Mouse (Mus musculus): ENCODE data around the gene Enthd1.
"Not testable (repeated sequence)": the region's sequence is repeated elsewhere in the genome, so short reads cannot be mapped to it uniquely, and the experiment has no call there.

The Enthd1 gene

DNA sequence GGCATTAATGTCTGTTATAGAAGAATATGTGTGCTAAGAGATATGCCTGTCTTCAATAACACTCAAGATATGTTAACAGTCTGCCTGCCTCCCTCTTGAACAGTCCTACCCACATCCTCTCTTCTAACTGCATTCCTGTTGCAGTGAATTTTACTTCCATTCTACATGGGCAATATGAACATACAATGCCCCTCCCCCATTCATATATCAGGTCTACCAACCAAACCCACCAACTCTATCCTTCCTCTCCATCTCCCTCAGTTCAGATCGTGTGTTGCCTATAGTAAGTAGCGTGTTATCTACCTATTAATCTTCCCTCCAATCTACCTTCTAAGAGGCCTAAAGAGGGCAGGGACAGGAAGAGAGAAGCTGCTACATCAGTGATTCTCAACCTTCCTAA is 26.9 kb downstream of the Enthd1 start:
- no peak for DNase-seq (ENCODE audit: low spot score)

DNA sequence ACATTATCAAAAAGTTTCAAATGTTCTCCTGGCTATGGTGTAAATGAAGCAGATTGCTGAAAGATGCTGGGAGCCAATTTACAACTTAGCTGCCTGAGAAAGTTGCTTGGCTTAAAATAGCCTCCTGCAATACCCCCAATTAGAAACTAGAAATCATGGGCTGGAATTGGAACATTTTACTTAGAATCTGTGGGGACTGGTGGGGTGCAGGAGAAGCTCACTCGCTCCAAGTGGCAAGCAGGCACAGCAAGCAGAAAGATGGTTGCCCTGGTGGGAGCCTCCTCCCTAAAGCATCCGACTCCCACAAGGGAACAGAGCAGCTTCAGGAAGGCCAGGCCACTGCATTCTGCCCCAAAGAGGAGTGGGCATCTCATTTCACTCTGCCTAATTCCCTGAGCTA is 28.9 kb downstream of the Enthd1 start:
- DNase-seq (ENCODE audit: low spot score), result no peak

DNA sequence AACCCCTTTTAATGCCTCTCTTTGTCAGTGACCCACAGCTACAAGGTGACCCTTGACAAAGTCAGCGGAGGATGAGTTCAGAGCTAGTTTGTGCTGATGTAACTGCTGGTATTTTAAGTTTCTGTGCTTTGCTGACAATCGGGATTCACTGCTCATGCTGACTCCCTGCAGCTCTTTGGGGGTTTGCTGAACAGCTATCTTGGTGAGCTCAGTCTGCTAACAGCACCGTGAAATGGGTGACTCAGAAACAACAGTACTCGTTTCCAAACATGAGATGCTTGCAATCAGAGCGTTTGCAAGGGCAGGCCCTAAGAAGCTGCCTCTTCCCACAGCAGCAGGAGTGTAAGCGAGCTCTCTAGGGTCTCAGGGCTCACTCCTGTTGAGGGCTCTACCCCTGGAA is 31.7 kb downstream of the Enthd1 start:
- DNase-seq (ENCODE audit: low spot score), result no peak

DNA sequence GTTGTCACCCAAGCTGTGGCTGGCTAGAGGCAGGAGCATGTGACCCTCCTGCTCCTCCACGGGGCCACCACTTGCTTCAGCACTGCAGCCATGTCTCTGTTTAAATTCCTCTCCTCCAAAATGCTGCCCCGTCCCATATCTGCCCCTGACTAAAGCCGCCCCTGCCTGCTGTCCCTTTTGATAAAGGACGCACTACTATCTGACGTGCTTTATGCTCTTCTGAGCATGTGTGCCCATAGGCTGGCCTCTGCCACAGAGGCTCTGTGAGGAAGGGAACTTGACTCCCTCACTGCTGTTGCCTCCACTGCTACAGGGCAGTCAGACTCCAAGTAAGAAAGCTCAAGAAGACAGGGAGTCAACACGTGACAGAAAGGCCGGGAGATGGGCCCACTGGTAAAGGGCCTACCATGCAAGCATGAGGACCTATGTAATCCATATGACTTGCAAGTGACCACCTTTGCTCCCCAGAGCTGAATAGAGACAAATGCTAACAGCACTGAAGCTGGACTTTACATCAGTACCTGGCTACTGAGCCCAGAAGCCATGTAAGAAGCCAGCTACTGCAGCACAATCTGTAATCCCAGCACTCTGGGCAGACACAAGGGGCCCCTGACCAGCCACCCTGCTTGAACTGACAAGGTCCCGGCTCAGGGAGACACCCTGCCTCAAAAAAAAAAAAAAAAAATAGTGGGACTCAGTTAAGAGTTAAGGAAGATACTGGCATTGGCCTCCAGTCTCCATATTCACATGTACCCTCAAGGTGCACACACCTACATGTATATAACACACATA is 32.5 kb downstream of the Enthd1 start:
- DNase-seq (ENCODE audit: low spot score), result peak; percentile 28

DNA sequence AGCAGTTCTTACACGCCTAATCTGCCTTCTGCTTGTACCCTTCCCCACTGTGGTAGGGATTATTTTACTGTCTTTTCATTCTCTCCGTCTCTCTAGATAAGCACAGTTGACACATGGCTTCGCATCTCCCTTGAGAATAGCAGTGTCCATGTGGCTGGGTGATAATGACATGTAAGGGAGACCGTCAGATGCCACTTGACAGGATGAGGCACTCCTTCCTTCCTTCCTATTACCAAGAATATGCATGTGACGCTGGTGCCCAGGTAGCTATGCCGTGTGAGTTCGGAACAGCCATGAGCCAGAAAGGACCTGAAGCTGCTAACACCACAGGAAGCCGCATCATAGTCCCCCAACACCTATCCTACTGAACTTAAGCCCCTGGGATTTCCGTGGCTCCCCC is 33.9 kb downstream of the Enthd1 start:
- no peak for DNase-seq (ENCODE audit: low spot score)

DNA sequence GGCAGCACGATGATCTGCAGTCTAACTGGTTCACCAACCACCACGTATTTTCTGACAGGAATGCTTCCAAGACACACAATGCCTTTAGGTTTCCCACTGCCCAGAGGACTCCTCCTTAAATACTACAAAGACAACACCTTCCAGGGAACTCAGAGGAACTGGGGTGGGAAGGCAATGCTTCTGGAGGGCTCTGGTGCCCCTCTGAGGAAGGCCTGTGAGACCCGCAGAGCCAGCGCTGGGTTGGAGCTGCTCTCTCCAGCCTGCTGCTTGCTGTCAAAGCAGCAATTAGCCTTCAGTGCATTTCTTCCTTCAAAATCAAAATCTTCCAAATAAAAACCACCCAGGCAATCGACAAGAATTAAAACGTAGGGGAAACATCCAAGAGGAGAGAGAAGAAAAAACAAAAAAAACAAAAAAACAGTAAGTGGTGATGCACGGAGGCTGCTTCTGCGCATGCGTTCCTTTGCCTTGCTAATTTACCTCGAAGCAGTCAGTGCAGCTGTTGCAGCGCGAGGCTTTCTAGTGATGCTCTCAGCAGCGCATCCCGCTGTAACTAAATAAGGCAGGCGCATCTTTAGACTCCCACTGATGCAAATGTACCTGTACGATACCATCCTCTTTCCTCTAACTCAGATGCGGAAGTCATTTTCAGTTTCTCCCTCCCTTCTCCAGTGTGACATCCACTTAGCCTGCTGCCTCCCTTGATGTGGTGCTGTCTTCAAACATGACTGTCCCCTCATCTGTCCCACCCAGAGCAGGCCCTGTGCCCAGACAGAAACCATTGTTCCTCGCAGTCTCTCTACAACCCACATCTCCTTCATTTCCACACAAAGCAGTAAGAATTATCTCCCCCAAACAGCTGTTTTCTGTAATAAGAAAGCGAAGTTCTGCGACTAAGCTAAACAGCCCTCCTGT is 34.7 kb downstream of the Enthd1 start:
- no peak for DNase-seq (ENCODE audit: low spot score)

DNA sequence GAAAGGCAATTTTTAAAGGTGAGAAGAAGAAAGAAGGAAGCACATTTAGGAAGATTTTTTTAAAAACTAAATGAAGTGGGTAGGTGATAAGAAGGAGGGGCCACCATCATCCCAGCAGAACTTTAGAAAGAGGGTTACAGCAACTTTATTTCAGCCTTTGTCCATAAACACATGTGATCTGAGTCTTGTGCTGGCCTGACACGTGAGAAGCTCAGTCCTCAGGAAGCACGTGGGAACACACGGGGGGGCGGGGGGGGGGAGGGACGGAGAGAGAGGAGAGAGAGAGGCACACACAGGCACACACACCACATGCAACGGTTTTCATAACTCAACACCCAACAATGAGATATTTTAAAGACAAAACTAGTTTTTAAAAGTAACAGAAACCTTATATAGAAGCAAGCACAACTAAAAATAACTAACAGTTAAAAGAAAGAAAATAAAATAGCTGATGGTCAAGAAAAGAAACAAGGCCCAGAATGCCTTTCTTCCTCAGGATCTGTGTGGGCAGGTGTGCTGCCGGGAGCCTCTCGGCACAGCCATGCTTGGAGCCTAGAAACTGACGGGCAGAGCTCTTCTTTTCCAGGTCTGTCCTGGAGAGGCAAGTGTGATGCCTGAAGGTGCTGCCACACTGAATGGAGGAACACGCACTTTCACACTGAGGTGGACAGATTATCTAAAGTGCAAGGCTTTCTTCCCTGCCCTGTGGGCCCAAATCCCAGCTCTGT is 43.1 kb downstream of the Enthd1 start:
- DNase-seq (ENCODE audit: low spot score), result no peak

DNA sequence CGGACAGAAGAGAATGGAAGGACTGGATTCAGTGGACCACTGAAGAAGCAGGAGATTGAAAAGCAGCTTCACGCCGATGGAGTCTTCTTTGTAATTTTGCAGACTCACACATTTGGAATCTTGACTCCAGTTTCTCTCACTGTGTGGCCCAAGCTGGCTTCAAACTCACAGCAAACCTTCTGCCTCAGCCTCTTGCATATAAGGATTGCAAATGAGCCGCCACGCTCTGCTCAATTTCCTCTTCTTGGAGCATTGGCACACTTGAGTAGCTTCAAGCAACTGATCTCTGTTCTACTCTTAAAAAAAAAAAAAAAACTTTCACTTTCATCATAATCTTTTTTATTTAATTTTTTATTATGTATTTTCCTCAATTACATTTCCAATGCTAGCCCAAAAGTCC is 45.0 kb downstream of the Enthd1 start:
- no peak for DNase-seq (ENCODE audit: low spot score)

DNA sequence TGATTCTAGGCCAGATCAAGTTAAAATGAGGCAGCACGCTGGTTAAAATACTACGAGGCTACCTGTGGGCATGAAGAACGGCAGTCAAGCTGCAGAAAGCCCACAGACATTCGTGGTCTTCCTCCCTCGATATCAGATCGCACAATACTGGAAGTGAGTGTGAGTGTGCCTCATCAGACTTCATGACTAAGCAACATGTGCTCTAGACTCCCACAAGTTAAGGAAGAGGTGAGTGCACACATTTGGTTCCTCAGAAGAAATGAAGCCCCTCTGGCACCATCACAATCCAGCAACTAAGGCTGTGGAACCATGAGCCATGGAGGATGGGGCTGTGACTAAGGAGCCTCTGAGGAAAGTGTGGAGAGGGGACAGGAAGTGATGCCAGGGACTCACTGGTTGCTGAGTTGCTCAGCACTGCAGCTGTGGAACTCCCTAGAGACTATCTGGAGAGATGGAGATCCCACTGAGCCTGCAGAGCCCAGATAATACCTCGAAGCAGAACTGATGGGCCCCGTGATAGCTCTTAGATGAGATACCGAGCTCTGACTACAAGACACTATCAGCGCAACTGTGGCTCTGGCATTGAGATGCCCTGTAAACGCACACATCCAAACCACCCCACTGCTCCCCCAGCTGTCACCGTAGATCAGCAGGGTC is 46.3 kb downstream of the Enthd1 start:
- DNase-seq (ENCODE audit: low spot score), result no peak

DNA sequence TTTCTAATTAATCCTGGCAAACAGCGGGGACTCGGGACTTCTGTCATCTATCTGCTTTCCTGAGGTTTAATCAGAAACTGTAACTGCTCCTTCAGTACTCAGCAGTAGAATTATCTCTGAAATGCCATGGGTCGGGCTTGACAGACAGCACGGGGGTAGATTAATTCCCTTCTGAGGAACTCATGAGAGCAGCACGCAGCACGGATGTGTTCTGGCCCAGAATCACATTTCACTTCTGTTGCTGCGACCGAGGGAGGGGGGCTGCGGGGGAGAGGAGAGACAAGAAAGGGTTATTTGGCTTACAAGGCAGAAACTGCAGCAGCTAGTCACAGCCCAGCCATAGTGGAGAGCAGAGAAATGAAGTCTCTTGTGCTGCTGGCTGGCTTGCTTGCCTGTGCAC is 47.0 kb downstream of the Enthd1 start:
- DNase-seq (ENCODE audit: low spot score), result no peak

DNA sequence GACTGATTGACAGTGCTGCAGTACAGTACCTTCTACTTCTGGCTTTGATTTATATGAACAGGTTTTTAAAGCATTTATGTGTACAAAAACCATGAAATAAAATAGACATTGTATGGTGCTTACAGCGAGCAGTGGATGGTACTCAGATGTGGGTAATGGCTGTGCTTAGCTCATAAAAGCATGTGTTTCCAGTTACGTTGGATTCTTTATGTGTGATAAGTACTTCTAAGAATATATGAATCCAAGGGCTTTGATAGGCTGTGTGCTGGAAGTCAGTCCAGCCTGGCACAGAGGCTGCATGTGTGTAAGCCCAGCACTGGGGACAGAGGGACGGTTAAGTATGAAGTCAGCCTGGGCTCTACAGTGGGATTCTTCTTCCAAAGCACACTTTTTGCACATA is 48.4 kb downstream of the Enthd1 start:
- DNase-seq (ENCODE audit: low spot score), result no peak

DNA sequence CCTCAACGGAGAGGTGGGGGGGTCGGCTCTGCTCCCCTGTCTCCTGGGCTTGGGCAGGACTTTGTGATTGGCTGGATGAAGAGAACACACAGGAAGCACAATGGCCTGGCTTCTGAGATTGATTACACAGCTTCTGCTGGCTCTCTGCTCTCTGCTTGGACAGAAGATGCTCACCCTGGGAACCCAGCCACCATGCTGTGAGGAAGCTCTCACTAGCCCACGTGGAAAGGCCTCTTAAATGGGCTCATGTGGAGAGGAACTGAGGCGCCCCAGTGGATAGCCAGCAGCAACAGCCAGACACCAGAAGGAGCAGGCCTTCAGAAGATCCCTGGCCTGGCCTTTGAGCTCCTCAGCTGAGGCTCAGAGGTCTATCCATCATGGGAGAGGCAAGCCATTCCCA is 59.9 kb downstream of the Enthd1 start:
- no peak for DNase-seq (ENCODE audit: low spot score)

DNA sequence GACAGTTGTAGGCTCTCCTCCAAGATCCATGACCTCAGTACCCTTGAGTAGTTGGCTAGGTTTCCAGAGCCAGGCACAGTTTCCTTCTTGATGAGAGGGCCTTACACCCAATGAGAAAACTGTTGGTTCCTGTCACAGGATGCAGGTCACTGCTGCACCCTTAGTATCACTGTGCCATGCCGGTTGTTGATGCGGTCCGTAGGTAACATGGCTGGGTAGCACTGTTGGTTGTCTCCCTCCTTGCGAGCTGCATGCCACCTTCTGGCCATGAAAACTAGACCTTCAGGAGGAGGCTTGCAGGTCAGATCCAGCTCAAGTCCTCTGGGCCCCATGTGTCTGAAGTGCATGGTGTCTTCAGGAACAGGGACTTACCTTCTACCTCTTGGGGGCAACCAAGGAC is 61.8 kb downstream of the Enthd1 start:
- DNase-seq (ENCODE audit: low spot score), result not testable (repeated sequence)

DNA sequence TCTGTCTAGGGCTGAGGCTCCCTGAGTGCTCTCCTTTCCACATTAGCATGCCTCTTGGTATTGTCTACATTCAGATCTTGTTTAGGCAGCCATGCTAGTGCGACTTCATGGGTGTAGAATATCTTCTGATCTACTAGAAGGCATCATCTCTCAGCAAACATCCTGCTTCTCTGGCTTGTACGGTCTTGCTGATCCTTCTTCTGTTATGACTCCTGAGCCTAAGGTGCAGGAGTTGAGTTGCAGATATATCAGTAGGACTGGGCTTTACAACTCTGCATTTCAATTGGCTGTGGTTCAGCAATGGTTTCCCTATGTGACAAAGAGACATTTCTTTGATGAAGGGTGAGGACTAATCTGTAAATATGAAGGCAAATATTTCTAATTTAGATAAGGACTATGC is 62.2 kb downstream of the Enthd1 start:
- DNase-seq (ENCODE audit: low spot score), result no peak

DNA sequence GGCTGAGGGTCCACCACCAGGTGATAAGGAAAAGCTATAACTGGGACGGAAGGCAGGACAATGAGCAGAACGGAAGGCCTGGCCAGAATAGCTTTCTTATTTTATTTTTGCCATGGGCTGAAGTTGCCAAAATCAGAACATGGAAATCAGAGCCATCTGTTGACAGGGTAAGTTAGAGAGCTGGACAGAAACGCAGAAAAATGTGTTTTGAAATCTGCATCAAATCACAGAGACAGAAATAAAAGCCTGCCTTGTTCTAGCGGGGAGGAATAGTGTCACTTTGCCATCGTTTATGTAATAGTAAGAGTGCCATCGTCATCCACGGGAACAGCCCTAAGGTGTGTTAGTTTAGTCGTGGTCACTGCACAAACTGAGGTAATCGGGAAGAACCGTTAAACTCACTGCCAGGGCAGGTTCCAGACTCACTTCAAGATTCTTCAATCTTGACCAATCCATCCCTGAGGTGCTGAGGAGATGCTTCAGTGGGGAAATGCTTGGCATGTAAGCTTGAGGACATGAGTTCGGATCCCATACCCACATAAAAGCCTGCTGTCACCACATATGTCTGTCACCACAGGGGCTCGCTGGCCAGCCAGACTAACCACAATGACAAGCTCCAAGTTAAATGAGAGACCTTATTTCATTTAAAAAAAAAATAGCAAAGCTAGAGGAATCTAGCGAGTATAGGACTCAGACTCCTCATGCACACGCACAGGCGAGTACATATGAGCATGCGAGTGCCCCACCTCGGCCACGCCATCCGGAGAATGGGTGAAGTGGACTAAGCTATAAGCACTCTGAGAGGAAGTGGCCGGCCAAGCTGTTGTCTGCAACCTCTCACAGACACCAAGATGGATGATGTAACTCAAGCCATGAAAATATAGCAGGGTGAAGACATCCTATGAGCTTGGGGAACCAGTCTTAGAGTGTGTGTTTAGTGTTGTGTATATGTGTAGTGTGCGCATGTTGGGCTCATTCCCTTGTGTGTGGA is 63.6 kb downstream of the Enthd1 start:
- no peak for DNase-seq (ENCODE audit: low spot score)

DNA sequence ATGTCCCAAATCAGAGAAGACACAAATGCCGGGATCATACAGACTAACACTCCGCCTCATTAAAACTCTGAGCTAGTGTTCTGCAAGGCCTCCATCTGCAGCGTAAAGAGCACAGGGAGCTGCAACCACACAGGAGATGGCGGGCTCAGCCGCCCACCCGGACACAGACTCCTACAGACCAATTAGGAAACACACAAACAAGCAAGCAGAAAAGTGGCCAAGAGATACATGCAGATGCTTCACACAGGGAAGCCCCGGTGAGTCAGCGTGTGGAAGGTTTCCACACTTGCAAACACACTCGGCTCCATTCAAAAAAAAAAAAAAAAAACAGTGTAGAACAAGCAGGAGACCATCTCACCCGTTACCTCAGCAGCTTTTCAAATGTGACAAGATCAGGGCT is 64.5 kb downstream of the Enthd1 start:
- DNase-seq (ENCODE audit: low spot score), result no peak

DNA sequence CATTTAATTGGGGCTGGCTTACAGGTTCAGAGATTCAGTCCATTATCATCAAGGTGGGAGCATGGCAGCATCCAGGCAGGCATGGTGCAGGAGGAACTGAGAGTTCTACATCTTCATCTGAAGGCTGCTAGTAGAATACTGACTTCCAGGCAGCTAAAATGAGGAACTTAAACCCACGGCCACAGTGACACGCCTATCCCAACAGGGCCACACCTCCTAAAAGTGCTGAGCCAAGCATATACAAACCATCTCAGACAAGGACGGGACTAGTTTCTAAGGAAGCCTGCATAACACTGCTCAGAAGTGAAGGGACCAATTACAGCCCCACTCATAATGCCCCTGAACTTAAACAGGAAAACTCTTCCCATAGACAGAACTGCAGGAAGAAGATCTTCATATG is 67.2 kb downstream of the Enthd1 start:
- peak; percentile 16 for DNase-seq (ENCODE audit: low spot score)

DNA sequence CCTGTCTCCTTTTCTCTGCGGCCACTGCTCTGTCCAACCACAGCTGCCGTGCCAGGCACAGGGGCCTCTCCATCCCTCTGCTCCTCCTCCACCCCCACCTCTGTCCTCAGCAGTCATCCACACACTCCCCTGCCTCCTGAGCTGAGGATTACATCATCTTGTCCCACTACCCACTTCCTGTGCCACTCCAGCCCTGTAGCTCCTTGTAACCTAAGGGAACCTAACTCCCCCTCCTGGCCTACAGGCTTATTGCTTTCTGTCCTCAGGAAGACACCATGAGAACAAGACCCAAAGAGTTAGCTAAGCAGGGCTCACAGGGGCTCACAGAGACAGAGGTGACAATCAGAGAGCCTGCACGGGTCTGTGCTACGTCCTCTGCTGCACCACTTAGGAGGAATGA is 73.5 kb downstream of the Enthd1 start:
- no peak for DNase-seq (ENCODE audit: low spot score)

DNA sequence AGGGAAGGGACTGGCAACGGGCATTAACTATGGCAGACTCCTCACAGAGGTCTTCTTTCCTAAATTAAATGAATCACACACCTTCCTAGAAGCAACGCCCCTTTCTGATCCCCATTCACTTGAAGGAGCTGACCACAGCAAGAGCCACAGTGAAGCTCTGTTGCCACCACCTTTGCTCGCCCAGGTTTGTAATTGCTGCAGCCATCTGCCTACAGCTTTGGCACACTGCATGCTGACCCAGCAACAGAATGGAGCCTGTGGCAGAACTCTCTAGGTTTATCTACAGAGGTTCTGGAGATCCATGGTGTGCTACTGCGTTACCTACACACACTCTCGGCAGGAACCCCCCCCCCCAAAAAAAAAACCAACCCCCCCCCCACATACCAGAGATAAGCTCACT is 74.8 kb downstream of the Enthd1 start:
- no peak for DNase-seq (ENCODE audit: low spot score)

DNA sequence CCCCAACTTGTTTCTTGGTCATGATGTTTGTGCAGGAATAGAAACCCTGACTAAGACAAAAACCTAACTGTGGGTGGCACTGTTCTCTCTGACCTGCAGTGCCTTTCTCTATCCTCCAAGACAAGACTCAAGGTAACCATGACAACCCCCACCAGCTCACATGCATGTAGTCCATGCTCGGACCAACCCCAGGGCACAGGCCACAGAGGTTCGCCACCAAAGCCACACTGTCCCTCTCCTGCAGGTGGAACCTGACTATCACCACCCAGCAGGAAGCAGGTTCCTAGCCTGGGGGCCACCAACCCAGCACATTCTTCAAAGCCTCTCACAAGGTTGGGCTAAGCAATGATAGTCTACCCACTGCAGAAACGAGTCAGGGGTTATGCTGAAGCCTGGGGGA is 76.3 kb downstream of the Enthd1 start:
- no peak for DNase-seq (ENCODE audit: low spot score)

DNA sequence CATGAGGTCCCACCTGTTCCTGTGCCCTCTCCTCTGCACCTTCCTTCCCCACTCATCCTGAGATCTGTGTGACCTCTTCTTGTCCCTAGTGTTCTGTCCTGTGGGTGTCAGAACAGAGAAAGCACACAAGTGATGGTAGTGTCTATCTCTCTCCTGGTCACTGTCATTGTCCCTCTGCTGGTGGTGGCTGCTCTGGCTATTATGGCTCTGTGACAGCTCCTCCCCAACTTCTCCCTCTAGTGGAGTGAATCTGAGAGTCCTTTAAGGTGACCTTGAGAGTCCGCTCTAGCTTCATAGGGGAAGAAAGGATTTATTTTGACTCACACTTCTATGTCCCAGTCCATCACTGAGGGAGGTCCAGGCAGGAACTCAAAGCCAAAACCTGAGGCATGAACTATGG is 79.4 kb downstream of the Enthd1 start:
- DNase-seq (ENCODE audit: low spot score), result no peak
